ENCODE assay signal across 25 mouse cellular contexts in genomic region chrX:77530997-77531396, GRCm38 (mm10).
"Had no signal": no experiment of that assay in that cellular context is flagged by ENCODE, and none has a peak within 500 bp of the region (broad histone marks: within the 10 kb centered on the region; RNA-seq: fewer than 3 reads in every experiment).

No protein-coding gene starts in this region.

- H3K9ac ChIP-seq: heart, embryonic 12.5 days; hindbrain, embryonic 12.5 days; hindbrain, embryonic 15.5 days; kidney, embryonic 15.5 days; limb, embryonic 13.5 days; limb, embryonic 15.5 days; liver, embryonic 12.5 days; liver, embryonic 14.5 days had no signal

- H3K27me3 ChIP-seq: heart, embryonic 12.5 days; hindbrain, embryonic 12.5 days; hindbrain, embryonic 15.5 days; kidney, embryonic 15.5 days; limb, embryonic 13.5 days; limb, embryonic 15.5 days; liver, embryonic 12.5 days had no signal

- H3K4me3 ChIP-seq: heart, embryonic 10.5 days; heart, embryonic 12.5 days; hindbrain, embryonic 10.5 days; hindbrain, embryonic 12.5 days; hindbrain, embryonic 15.5 days; kidney, embryonic 15.5 days; layer of hippocampus, adult 2 months; limb, embryonic 13.5 days; limb, embryonic 15.5 days; liver, embryonic 12.5 days had no signal

- H3K9me3 ChIP-seq: heart, embryonic 10.5 days; heart, embryonic 12.5 days; hindbrain, embryonic 10.5 days; hindbrain, embryonic 12.5 days; hindbrain, embryonic 15.5 days; kidney, embryonic 15.5 days; limb, embryonic 13.5 days; limb, embryonic 15.5 days; liver, embryonic 12.5 days had no signal

- H3K4me2 ChIP-seq: heart, embryonic 12.5 days; hindbrain, embryonic 12.5 days; hindbrain, embryonic 15.5 days; kidney, embryonic 15.5 days; limb, embryonic 13.5 days; limb, embryonic 15.5 days; liver, embryonic 12.5 days had no signal

- H3K27ac ChIP-seq: heart, embryonic 10.5 days; hindbrain, embryonic 10.5 days; hindbrain, embryonic 12.5 days; hindbrain, embryonic 15.5 days; hindbrain, postnatal 0 days; kidney, embryonic 15.5 days; kidney, postnatal 0 days; layer of hippocampus, adult 2 months; limb, embryonic 13.5 days; limb, embryonic 15.5 days; liver, embryonic 12.5 days; liver, embryonic 14.5 days had no signal

- DNase-seq: gastrocnemius, postnatal 14 days; gastrocnemius, postnatal 36 days; heart, adult 18-20 months; heart, postnatal 10 days; heart, postnatal 4 days; kidney, adult 11 months; kidney, adult 2 months; kidney, adult 9 months; kidney, postnatal 25 days; kidney, postnatal 4 days; left cerebral cortex, postnatal 4 days had no signal

- ATAC-seq: hindbrain, postnatal 0 days; intestine, embryonic 16.5 days; liver, embryonic 12.5 days had no signal

- H3K36me3 ChIP-seq: heart, embryonic 10.5 days; heart, embryonic 12.5 days; hindbrain, embryonic 12.5 days; hindbrain, embryonic 15.5 days; kidney, embryonic 15.5 days; limb, embryonic 13.5 days; limb, embryonic 15.5 days had no signal

- H3K4me1 ChIP-seq: hindbrain, embryonic 10.5 days; hindbrain, embryonic 12.5 days; hindbrain, embryonic 15.5 days; kidney, embryonic 15.5 days; limb, embryonic 13.5 days; limb, embryonic 15.5 days; liver, embryonic 12.5 days had no signal
